Mouse (Mus musculus): ENCODE data around the gene Cdkal1.

Gene Cdkal1

GRCm38 (mm10) chr13:29767587-29767986 is 87.9 kb downstream of the Cdkal1 start:
- no peak for DNase-seq (ENCODE audit: low read depth, low spot score)

GRCm38 (mm10) chr13:29766377-29766776 is 89.1 kb downstream of the Cdkal1 start:
- DNase-seq (ENCODE audit: low read depth, low spot score), result no peak

- no peak for DNase-seq (ENCODE audit: low read depth, low spot score)
Measured at GRCm38 (mm10) chr13:29765296-29765695, 90.2 kb downstream of the Cdkal1 start.

GRCm38 (mm10) chr13:29759691-29760467 is 95.6 kb downstream of the Cdkal1 start:
- DNase-seq (ENCODE audit: low read depth, low spot score), result no peak

- DNase-seq (ENCODE audit: low read depth, low spot score), result peak; percentile 21
Measured at GRCm38 (mm10) chr13:29756052-29756451, 99.4 kb downstream of the Cdkal1 start.

- no peak for DNase-seq (ENCODE audit: low read depth, low spot score)
Measured at GRCm38 (mm10) chr13:29753254-29753653, 102.2 kb downstream of the Cdkal1 start.

- DNase-seq (ENCODE audit: low read depth, low spot score), result no peak
Measured at GRCm38 (mm10) chr13:29752061-29752460, 103.4 kb downstream of the Cdkal1 start.

GRCm38 (mm10) chr13:29751201-29751600 is 104.3 kb downstream of the Cdkal1 start:
- no peak for DNase-seq (ENCODE audit: low read depth, low spot score)

GRCm38 (mm10) chr13:29747347-29747647 is 108.2 kb downstream of the Cdkal1 start:
- DNase-seq (ENCODE audit: low read depth, low spot score), result no peak

GRCm38 (mm10) chr13:29746501-29747346 is 108.8 kb downstream of the Cdkal1 start:
- no peak for DNase-seq (ENCODE audit: low read depth, low spot score)

GRCm38 (mm10) chr13:29745073-29745472 is 110.4 kb downstream of the Cdkal1 start:
- DNase-seq (ENCODE audit: low read depth, low spot score), result no peak

- no peak for DNase-seq (ENCODE audit: low read depth, low spot score)
Measured at GRCm38 (mm10) chr13:29744188-29744587, 111.3 kb downstream of the Cdkal1 start.

- DNase-seq (ENCODE audit: low read depth, low spot score), result no peak
Measured at GRCm38 (mm10) chr13:29743761-29744160, 111.7 kb downstream of the Cdkal1 start.

GRCm38 (mm10) chr13:29737675-29738461 is 117.6 kb downstream of the Cdkal1 start:
- DNase-seq (ENCODE audit: low read depth, low spot score), result no peak

- no peak for DNase-seq (ENCODE audit: low read depth, low spot score)
Measured at GRCm38 (mm10) chr13:29734496-29734895, 121.0 kb downstream of the Cdkal1 start.

- DNase-seq (ENCODE audit: low read depth, low spot score), result no peak
Measured at GRCm38 (mm10) chr13:29726154-29726825, 129.2 kb downstream of the Cdkal1 start.

GRCm38 (mm10) chr13:29724855-29725254 is 130.6 kb downstream of the Cdkal1 start:
- no peak for DNase-seq (ENCODE audit: low read depth, low spot score)

- no peak for DNase-seq (ENCODE audit: low read depth, low spot score)
Measured at GRCm38 (mm10) chr13:29723150-29723549, 132.3 kb downstream of the Cdkal1 start.

- no peak for DNase-seq (ENCODE audit: low read depth, low spot score)
Measured at GRCm38 (mm10) chr13:29721206-29721605, 134.3 kb downstream of the Cdkal1 start.

GRCm38 (mm10) chr13:29716550-29716949 is 138.9 kb downstream of the Cdkal1 start:
- DNase-seq (ENCODE audit: low read depth, low spot score), result no peak

- DNase-seq (ENCODE audit: low read depth, low spot score), result no peak
Measured at GRCm38 (mm10) chr13:29715241-29715841, 140.1 kb downstream of the Cdkal1 start.

Measured in CD4-positive helper T cell, adult 2 months (primary cell).